Mouse (Mus musculus): ENCODE measurements at regions not wholly inside any gene's neighbourhood (a gene's known extent, or its start where the extent isn't known, plus 50 kb on each side); places are given as distances from the start of the nearest gene placed in this dataset.

DNA sequence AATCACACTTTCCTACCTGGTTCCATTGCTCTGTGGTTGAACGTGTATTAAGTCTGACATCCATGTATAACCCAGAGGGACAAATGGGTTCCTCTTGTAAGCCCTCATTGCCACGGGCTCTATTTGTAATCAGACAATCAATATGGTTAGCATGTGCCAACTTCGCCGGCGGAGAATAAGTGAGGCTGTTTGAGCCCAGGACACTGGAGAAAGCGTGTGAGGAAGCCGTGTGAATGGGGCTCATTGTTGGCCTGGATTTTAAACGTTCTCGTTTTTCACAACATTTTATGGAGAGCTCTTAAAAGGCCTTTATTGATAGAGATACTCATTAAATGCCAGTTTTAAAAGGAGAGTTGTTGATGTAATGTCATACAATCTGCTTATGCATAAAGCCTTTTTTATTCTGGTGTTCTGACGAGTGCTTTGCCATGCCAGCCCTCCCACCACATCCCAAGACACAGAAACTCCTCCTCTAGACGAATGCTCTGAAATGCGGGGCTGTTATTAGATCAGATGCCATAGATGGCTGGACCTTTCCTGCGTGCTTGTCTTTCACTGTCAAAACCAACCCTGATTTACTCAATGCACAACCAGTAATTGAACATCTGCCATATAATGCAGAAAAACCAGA lies 218.8 kb upstream of the Btg1 start:
- TF ChIP-seq POLR2A (IDR thresholded peaks at IDR 0.05; ENCODE audit: low read depth, low read length) (no peak), CTCF (IDR thresholded peaks at IDR 0.05; ENCODE audit: extremely low read depth, insufficient read length, insufficient replicate concordance, low read depth, low read length) (no peak)
